Mouse (Mus musculus) central nervous system, embryonic 11.5 days (tissue): Measurements from ENCODE around the gene Acot8. TPM values are rescaled to one million over a fixed set of nuclear protein-coding genes. Genes with fewer than 3 reads are reported as not detected.

Experiments used
- polyA plus RNA-seq: library from polyadenylated mRNA; depleted of rRNA; stranded (reverse); fragments of >200 nt; gene quantifications from 2 replicates; pipeline ENCODE4 v1.2.3, GENCODE M21; 2012; rRNA removed

Acot8 gene
- 19.5 and 26.6 TPM in 2 replicates for polyA plus RNA-seq

DNA sequence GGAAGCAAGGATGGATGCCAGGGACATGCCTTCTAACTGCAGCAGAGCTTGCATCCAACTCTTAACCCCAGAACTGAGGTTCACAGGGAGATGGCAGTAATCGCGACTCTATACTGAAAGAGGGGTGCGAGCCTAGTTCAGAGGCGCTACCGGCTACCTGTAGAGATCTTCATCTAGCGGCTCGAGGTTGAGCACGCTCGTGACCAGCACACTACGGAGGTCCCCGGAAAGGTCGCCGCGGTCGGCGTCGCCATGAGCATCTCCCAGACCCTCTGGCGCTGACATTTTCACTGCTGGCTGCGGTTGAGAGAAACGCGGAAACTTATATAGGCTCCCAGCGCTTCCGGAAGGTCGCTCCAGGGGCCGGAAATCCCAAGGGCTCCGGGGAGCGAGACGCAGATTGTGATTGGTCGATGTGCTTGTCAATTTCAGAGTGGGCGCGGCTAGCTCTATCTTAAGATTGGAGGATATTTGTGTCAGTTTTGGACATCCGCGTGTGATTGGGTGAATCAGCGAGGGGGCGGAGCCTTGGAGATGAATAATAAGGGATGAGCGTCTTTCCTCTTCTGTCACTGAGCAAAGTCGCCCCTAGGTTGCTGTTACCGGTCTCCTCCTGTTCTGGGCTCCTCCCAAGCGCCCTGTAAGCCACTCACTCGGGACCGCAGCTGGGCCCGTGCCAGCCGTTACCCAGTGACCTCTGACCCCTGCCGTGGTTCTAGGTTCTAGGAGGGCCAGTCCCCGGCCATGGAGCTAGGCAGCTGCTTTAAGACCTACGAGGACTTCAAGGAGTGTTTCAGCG lies at the start of gene Acot8, which contains the start of gene Zswim3:
Gene Acot8 (minus strand): TSS at position 350 of the 799 bp plus-strand sequence.
Gene Zswim3 (plus strand): TSS at position 566 of the 799 bp plus-strand sequence.

DNA sequence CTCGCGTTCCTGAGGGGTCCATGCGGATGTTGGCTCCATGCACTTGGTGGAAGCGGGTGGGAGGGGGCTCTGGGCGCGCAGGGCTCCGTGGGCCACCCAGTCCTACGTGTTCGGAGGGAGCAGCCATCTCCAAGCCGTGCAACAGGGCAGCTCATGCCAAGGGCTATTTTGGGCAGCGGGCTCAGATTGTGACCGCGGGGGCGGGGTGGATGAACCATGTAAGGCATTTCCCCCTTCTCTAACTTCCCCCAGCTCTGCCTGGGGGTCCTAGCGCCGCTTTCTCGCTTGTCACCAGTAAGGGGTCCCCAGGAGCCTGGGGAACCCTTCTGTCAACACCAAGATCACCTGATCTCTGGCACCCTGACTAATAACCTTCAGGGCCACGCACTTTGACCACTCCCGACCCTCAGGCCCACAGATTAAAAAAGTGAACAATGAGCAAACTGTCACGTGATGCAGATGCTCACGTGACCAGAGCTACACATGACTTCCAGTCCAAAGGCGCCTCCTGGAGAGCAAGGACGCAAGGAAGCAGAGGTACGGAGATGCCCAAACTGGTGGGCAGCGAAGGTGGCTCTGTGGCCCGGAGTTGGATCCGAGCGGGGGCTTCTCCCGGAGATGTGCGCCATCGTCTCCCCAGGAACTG lies 28.8 kb upstream of the Acot8 start, which contains the start of gene Neurl2:
Gene Neurl2 (minus strand): TSS at position 143 of the 646 bp plus-strand sequence.

DNA sequence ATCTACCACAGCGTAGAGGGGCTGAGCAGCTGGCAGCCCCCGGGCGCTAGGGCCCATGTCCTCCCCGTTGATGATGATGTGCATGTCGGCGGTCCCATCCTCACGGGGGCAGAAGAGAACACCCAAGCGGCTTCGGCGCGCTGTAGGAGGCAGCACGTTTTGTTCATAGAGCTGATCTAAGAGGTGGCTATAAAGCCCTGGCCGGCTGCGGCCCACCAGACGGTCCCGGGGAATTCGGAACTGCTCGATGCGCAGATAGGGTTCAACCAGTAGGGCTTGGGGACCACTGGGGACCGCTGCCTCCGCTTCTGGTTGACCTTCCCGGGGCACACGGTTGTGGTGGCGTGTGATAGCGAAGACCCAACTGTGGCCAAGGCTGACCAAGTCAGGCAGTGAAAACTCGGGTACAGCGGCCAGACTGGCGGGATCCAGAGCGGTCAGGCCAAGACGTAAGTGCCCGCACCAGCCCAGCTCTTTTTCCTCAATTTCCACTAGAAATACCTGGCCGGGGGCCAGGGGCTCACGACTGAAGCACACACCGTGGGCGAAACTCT lies 28.1 kb upstream of the Acot8 start, which contains the start of gene Ctsa:
Gene Ctsa (plus strand): TSS at position 126 of the 554 bp plus-strand sequence.

DNA sequence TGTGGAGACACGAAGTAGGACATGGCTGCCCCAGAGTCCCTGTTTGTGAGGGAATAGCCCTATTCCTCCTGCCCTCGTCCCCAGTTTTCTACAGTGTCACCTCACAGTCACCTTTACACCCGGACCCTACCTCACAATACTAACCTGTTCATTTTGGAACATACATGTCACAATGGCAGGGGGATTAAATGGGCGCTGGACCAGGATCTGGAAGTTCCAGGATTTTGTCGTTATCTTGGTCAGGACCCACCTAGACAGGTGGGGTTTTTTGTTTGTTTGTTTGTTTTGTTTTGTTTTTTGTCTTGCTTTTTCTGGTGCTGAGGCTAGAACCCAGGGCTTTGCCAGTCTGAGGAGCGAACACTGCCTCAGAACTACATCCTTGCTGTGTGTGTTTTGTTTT lies 23.8 kb upstream of the Acot8 start, which contains the start of gene Spata25:
Gene Spata25 (minus strand): TSS at position 101 of the 400 bp plus-strand sequence.

DNA sequence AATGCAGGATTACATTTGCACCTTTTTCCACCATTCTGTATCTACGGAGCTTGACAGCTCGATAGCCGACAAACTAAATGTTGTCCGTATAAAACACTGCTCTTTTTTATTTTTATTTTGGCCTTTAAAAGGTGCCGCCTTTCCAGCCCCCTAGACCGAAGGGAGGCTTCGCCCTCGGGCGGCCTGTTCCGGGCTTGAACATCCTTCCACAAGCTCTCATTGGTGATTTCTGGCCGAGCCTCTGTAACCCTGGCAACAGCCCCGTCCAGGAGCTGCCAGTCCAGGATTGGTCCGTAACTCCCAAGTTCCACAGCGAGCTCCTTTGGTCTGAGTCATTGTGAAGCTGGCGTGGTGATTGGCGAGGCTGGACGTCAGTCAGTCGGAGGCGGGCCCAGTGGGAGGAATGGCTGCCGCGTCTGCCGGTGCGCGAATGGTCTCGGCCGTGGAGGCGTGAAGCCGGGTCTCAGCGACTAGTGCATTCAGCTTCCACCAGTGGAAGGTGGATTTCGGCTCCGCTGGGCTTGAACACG lies 18.0 kb upstream of the Acot8 start, which contains the start of gene Zswim1:
Gene Zswim1 (plus strand): TSS at position 51 of the 530 bp plus-strand sequence.

DNA sequence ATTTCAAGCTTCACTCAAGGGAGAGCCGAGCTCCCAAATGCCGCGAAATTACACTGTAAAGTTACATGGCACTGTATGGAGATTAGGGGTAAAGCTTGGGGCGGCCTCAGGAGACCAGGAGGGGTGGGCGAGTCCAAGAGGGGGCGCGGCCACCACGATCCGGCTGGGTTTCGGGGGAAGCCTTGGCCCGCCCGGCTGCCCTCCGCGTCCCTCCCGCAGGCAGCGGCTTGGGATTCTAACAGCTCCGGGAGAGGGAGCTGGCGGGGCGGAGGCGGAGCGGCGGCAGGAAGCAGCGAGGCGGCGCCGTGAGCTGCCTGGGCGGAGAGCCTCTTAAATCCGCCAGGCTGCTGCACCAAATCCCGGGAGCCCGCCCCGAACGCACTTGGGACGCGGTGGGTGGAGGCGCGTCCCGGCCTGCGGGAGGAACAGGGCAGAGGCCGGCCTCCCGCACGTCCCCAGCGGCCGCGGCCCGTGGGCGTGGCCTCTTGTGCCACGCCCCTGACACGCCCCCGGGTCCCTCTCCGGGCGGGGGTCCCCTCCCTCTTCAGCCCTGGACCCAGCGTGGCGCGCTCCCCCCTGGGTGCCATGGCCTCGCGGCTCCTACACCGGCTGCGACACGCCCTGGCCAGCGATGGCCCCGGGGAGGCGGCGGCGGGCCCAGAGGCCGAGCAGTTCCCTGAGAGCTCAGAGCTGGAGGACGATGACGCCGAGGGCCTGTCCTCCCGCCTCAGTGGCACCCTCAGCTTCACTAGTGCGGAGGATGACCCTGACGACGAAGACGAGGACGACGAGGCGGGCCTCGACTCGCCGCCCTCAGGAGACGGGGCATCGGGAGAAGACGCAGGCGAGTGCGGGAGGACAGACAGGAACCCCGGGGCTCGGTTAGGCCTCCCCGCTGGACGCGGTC lies 18.9 kb downstream of the Acot8 start, which contains the start of gene Snx21:
Gene Snx21 (plus strand): TSS at position 343 of the 907 bp plus-strand sequence.

DNA sequence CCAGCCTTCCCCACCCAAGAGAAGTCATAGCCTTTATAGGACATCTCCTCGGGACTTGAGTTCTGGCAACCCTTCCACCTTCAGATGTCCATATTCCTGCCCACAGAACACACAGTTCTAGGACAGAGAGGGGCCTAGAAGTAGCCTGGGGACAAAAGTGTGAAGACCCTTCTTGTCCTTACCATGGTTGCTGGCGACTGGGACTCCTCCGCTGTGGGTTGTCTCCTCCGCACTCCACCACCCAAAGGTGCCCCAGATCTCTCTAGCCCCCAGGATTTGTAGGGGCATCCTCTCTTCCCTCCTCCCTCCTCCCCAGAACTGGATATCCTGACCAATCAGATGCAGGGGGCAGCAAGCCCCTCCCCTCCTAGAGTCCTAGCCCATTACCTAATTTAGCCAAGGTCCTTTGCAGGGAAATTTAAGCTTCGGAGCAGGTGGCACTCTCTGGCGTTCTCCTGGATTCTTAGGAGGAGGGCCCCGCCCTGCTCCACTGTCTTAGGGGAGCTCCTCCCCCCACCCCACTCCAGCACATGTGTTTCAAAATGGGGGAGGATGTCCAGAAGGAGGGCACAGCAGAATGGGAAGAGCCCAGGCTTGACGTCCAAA lies 25.1 kb downstream of the Acot8 start, which contains the start of gene Tnnc2:
Gene Tnnc2 (minus strand): TSS at position 487 of the 606 bp plus-strand sequence.

DNA sequence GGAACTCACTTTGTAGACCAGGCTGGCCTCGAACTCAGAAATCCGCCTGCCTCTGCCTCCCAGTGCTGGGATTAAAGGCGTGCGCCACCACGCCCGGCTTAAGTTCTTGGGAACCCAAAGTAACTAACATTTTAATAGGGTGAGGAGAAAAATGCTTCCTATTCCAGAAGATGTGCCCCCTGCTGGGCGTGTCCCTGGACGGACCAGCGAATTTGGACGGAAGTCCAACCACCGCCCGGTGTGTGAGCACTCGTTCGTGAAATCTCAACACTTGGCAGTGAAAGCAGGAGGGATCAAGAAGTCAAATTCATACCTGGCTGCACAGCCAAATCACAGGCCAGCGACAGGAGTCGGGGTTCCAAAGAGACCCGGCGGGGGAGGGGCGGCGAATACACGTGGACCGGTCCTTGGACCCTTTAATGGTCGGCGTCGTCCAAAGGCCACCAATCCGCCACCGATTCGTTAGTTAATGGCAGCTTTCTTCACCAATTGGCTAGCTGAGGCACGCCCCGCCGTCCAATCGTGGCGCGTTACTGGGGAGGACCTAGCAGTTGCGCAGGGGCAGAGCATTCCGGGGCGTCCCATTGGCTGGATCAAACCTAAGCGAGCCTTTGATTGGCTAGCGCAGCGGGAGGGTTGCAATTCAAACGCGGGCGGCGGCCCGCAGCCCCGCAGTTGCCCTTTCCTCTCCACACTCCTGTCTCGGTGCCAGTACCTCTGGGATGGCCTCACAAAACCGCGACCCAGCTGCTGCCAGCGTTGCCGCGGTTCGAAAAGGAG lies 35.2 kb downstream of the Acot8 start, which contains the start of gene Ube2c:
Gene Ube2c (plus strand): TSS at position 641 of the 780 bp plus-strand sequence.

DNA sequence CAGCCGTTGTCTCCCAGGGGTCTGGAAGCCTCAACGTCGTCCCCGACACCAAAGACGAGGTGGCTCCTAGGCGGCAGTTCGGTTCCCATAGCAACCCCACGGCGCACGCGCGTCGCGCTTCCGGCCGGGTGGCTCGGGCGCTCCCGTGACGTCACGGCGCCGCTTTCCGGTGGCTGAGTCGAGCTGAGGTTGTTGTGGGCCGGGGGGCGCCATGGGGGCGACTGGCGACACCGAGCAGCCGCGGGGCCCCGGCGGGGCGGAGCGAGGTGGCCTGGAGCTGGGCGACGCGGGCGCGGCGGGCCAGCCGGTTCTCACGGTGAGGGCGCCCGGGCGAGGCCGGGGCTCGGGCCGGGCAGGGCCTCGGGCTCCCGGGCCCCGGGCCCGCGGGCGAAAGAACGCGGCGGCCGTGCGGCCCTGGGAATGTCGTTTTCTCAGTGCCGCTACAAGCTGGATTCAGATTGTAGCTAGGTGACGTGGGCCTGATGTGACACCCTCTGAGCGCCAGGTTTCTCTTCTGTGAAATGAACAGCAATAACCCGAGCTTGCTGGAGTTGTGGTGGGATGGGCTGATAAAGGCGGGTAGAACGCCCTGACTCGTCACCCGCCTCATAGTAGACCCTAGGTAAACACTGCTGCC lies 58.7 kb downstream of the Acot8 start, which contains the start of the genes Wfdc3 and Dnttip1:
Gene Wfdc3 (minus strand): TSS at position 89 of the 637 bp plus-strand sequence.
Gene Dnttip1 (plus strand): TSS at position 141 of the 637 bp plus-strand sequence.

Other genes with a start within 250 kb of the Acot8 start
- gene Wfdc2, start 242.5 kb downstream of the Acot8 start, polyA plus RNA-seq: 20.7 and 21.6 TPM in 2 replicates
- gene Spint3, start 231.4 kb downstream of the Acot8 start, polyA plus RNA-seq: not detected in 2 replicates
- 0.06 TPM in 1 of 2 replicates, not detected in the other for gene Wfdc6a, start 219.4 kb downstream of the Acot8 start, polyA plus RNA-seq
- gene Eppin, start 211.3 kb downstream of the Acot8 start, polyA plus RNA-seq: 0.09 TPM in 1 of 2 replicates, not detected in the other
- not detected in 2 replicates for gene Wfdc6b, start 191.4 kb downstream of the Acot8 start, polyA plus RNA-seq
- not detected in 2 replicates for gene Wfdc8, start 191.3 kb downstream of the Acot8 start, polyA plus RNA-seq
- gene Wfdc16, start 166.1 kb downstream of the Acot8 start, polyA plus RNA-seq: not detected in 2 replicates
- 0.30 and 0.42 TPM in 2 replicates for gene Wfdc10, start 148.8 kb downstream of the Acot8 start, polyA plus RNA-seq
- gene Wfdc9, start 148.3 kb downstream of the Acot8 start, polyA plus RNA-seq: not detected in 2 replicates
- gene Wfdc11, start 130.8 kb downstream of the Acot8 start, polyA plus RNA-seq: not detected in 2 replicates
- 0.06 and 0.20 TPM in 2 replicates for gene Wfdc13, start 119.8 kb downstream of the Acot8 start, polyA plus RNA-seq
- not detected in 2 replicates for gene Spint4, start 106.4 kb downstream of the Acot8 start, polyA plus RNA-seq
- gene Spint5, start 89.6 kb downstream of the Acot8 start, polyA plus RNA-seq: not detected in 2 replicates
- gene Wfdc3, start 59.0 kb downstream of the Acot8 start, polyA plus RNA-seq: 0.35 and 0.89 TPM in 2 replicates
- gene Dnttip1, start 58.9 kb downstream of the Acot8 start, polyA plus RNA-seq: 62.3 and 91.0 TPM in 2 replicates
- 340 and 341 TPM in 2 replicates for gene Ube2c, start 35.0 kb downstream of the Acot8 start, polyA plus RNA-seq
- gene Tnnc2, start 24.9 kb downstream of the Acot8 start, polyA plus RNA-seq: 1.6 and 29.6 TPM in 2 replicates
- gene Snx21, start 19.1 kb downstream of the Acot8 start, polyA plus RNA-seq: 9.0 and 10.5 TPM in 2 replicates
- gene Zswim3, start 216 bp upstream of the Acot8 start, polyA plus RNA-seq: 4.5 and 6.2 TPM in 2 replicates
- 6.0 and 9.0 TPM in 2 replicates for gene Zswim1, start 17.8 kb upstream of the Acot8 start, polyA plus RNA-seq
- gene Spata25, start 23.7 kb upstream of the Acot8 start, polyA plus RNA-seq: 0.35 TPM in 1 of 2 replicates, not detected in the other
- gene Ctsa, start 28.0 kb upstream of the Acot8 start, polyA plus RNA-seq: 69.6 and 100 TPM in 2 replicates
- gene Neurl2, start 28.6 kb upstream of the Acot8 start, polyA plus RNA-seq: 5.9 and 6.0 TPM in 2 replicates
- 42.5 and 58.0 TPM in 2 replicates for gene Pltp, start 52.8 kb upstream of the Acot8 start, polyA plus RNA-seq
- gene Pcif1, start 74.4 kb upstream of the Acot8 start, polyA plus RNA-seq: 40.0 and 53.1 TPM in 2 replicates
- gene Zfp335, start 106.9 kb upstream of the Acot8 start, polyA plus RNA-seq: 18.2 and 29.1 TPM in 2 replicates
- 1.2 and 1.6 TPM in 2 replicates for gene Mmp9, start 135.9 kb upstream of the Acot8 start, polyA plus RNA-seq
- gene Slc12a5, start 155.9 kb upstream of the Acot8 start, polyA plus RNA-seq: 12.9 and 13.2 TPM in 2 replicates
- 89.9 and 97.7 TPM in 2 replicates for gene Ncoa5, start 230.0 kb upstream of the Acot8 start, polyA plus RNA-seq